Mouse (Mus musculus) limb, embryonic 11.5 days (tissue): ENCODE data around the gene Pdx1. TPM values are rescaled to one million over a fixed set of nuclear protein-coding genes. Genes with fewer than 3 reads are reported as not detected.
A peak's percentile ranks its signal among the peaks of the same experiment; 100 is the strongest.

Experiments
- ATAC-seq: fragments of 200-750 bp; cut with Nextera tagmentation; 2 replicates; pipeline ENCODE4 v1.8.0; 2017; ENCODE audit warnings: low read depth; ENCODE audit not compliant: insufficient number of reproducible peaks, low FRiP score, low TSS enrichment
- DNase-seq: peaks from one replicate; pipeline ENCODE4 v3.0.0-alpha.2; 2015; ENCODE audit warnings: low spot score
- H3K27ac ChIP-seq: fragments of 300-500 bp; sonication (generic); replicated peaks from 2 replicates; pipeline ENCODE4 v1.5.1; 2014; ENCODE audit warnings: low read depth, mild to moderate bottlenecking, low read length
- H3K27me3 ChIP-seq: fragments of 300-500 bp; sonication (generic); 2 replicates; pipeline ENCODE4 v1.6.1; 2014; ENCODE audit warnings: mild to moderate bottlenecking, low read length, mixed read lengths; ENCODE audit not compliant: control insufficient read depth, insufficient read depth
- H3K36me3 ChIP-seq: fragments of 300-500 bp; sonication (generic); 2 replicates; pipeline ENCODE4 v1.6.1; 2014; ENCODE audit warnings: mild to moderate bottlenecking, low read length, moderate library complexity, mixed read lengths; ENCODE audit not compliant: control insufficient read depth, insufficient read depth
- H3K4me1 ChIP-seq: fragments of 300-500 bp; sonication (generic); 2 replicates; pipeline ENCODE4 v1.6.1; 2014; ENCODE audit warnings: low read length, mixed read lengths; ENCODE audit not compliant: control insufficient read depth, insufficient read depth
- H3K4me2 ChIP-seq: fragments of 300-500 bp; sonication (generic); 2 replicates; pipeline ENCODE4 v1.6.1; 2014; ENCODE audit warnings: low read depth, mild to moderate bottlenecking, moderate library complexity; ENCODE audit not compliant: severe bottlenecking
- H3K4me3 ChIP-seq: fragments of 300-500 bp; sonication (generic); 2 replicates; pipeline ENCODE4 v1.5.1; 2014; ENCODE audit warnings: low read depth, low read length
- H3K9ac ChIP-seq: fragments of 300-500 bp; sonication (generic); 2 replicates; pipeline ENCODE4 v1.6.1; 2014; ENCODE audit warnings: mild to moderate bottlenecking, low read length
- H3K9me3 ChIP-seq: fragments of 300-500 bp; sonication (generic); 2 replicates; pipeline ENCODE4 v1.6.1; 2016; ENCODE audit warnings: low read length; ENCODE audit not compliant: control insufficient read depth
- WGBS: fragments of 180-500 bp; shearing (Covaris S2); extraction: QIAGEN DNeasy Blood & Tissue Kit; methylation state at CpG from one replicate; pipeline ENCODE4 v1.1.7; 2014; 5-methylcytosine and 5-hydroxymethylcytosine counted together
- polyA plus RNA-seq: library from polyadenylated mRNA; unstranded; fragments of >200 nt; fragmentation: Nextera tagmentation; extraction: Ambion mirVana; gene quantifications from 2 replicates; pipeline ENCODE4 v1.2.1, GENCODE M21; 2014

The Pdx1 gene
- polyA plus RNA-seq, 1 experiment from 2014 or later: not detected

DNA sequence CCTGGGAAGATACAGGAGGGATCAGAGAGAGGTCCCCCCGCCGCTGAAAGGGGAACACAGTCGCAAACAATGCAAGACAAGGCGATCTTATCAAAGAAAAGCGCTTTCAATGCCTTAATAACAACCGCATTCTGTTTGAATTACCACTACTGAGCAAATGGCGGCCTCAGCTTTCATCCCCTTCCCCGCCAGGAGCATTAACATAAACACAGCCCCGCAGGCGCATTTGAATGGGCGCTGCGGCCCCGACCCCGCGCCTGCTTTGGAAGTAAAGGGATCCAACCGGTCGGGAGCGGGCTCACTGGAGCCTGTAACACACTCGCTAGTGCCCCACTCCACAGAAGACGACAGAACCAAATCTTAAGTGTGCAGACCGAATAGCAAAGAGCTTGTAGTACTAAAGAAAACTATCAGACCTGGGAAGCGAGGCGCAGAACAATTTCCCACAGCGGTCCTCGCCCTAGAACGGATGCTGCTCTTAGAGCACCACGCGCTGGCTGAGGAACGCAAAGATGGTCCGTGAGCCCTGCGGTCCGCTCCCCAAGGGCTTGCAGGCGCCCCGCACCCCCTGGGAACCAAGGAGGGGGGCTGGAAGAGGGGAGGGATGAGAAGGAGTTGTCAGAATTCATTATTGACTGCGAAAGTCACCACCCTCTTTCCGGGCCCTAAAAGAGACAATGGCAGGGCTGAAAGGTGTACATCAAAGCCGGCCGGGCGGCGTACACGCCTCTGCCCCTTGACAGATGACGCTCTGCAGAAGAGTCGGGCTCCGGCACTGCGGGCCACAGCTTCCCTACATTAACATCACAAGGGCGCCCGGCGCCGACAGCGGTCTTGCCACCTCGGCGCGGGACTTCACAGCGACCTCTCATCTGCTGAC, 34.8 kb downstream of the Pdx1 start:
- Histone ChIP-seq H3K4me1 (peaks cover 29% of the 10 kb centered on the region), H3K27ac (no peak overlapping the region), H3K27me3 (peaks cover 97% of the 10 kb centered on the region), H3K4me2 (no peak overlapping the region), H3K4me3 (no peak overlapping the region), H3K9ac (no peak overlapping the region), H3K9me3 (no peaks in the 10 kb centered on the region), H3K36me3 (no peaks in the 10 kb centered on the region)
- ATAC-seq: no peak
- peak; percentile 70 for DNase-seq
- under 1% methylated on average over 54 of the region's 54 CpGs for WGBS

DNA sequence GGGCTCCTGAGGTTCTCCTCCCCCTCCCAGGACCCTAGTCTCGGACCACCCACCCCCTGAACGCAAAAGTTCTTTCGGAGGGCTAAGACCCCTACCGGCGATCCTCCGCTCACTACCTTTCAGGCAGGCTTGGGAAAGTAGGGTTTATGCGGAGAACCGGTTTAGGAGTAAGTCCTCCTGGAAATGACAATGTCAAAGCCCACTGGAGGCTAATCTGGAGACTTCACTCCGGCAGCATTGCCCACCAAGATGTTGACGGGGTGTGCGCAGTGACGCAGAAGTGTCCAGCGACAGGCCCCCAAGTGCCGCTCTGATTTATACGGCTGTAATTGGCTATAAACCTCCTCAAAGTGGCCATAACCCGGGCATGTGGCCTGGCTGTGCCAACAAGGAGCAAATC, 35.4 kb downstream of the Pdx1 start:
- H3K4me3 ChIP-seq: no peak overlapping the region
- H3K9ac ChIP-seq: no peak overlapping the region
- peaks cover 96% of the 10 kb centered on the region for H3K27me3 ChIP-seq
- no peak for ATAC-seq
- H3K36me3 ChIP-seq: no peaks in the 10 kb centered on the region
- H3K9me3 ChIP-seq: no peaks in the 10 kb centered on the region
- H3K27ac ChIP-seq: no peak overlapping the region
- no peak for DNase-seq
- H3K4me1 ChIP-seq: peaks cover 23% of the 10 kb centered on the region; the same call in 1 of the 2 replicates
- no peak overlapping the region; the same call in 1 of the 2 replicates for H3K4me2 ChIP-seq
- WGBS: under 1% methylated on average over 16 of the region's 16 CpGs

DNA sequence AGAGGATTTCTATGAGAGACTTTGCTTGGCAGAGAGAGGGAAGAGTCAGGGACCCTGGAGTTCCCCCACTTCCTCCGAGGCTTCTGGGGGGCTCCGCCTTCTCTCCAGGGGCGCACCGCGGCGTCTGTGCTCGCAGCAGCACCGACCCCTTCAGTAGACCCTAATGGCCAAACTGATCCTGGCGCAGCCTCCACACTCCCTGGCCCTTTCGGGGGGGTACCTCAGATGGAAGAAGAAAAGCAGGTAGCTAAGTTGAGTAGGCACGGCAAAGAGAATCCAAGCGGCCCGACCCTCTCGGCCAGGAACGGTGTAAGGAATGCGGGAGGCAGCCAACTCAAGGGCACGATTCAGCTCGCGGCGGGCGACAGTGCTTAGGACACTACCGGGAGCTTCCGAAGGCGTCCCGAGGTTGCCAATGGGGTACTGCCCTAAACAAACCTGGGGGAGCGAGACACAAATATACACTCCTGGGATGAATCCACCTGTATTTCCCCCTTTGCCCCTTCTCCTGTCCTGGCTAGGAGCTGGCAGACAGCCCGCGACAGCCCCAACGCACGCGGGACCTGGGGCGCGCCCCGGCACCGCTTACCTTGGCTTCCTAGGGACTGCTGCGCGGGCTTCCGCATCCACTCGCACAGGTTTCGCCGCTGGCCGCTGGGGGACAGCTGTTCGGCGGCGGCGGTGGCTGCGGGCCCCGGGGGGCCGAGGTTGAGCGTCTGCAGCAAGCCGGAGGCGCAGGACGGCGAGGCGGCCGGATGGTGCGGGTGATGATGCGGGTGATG, 36.3 kb downstream of the Pdx1 start:
- no peak for ATAC-seq

DNA sequence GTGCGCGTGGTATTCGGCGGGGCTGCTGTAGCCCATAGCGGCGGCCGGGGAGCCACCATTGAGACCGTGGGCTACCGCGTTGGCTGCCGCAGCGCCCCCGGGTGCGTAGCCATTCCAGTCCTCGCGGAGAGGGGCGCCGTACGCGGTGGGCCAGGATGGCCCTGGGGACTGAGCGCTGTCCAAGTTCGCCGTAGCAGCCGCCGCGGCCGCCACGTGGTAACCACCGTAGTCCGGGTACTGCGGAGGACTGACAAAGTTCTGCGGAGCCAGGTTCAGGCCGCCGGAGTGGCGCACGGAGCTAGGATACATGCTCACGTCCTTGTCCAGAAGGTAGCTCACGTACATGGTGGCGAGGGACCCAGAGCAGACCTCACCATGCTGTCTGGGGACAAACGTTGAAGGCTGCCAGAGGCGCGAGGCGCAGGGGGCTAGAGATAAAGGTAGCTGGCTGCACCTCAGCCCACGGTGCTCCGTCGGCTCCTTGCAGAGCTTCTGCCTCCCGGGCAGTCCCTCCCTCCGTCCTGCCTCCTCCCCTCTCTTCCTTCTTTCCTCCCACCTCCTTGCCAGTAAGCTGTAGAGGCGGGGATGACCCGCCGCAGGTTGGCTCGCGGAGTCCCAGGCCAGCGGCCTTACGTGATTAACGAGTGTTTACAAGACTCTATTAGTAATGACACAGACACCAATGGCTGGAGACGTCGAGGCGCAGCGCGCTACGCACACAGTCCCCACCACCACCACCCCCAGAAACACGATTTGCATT, 37.1 kb downstream of the Pdx1 start, which contains the start of gene Cdx2:
Cdx2 (minus strand) TSS at position 633 of the 760 bp plus-strand sequence.
- H3K27ac ChIP-seq: no peak within 1 kb of the TSS
- no peaks in the 10 kb centered on the region for H3K9me3 ChIP-seq
- H3K4me1 ChIP-seq: peaks cover 14% of the 10 kb centered on the region; the same call in 1 of the 2 replicates
- H3K9ac ChIP-seq: no peak within 1 kb of the TSS
- WGBS: under 1% methylated on average over 63 of the region's 63 CpGs
- H3K36me3 ChIP-seq: no peaks in the 10 kb centered on the region
- DNase-seq: peak; percentile 68
- no peak for ATAC-seq
- H3K4me3 ChIP-seq: peak within 1 kb of the TSS; percentile 6; the same call in 1 of the 2 replicates
- H3K27me3 ChIP-seq: peaks cover 96% of the 10 kb centered on the region
- peak within 1 kb of the TSS; percentile 27 for H3K4me2 ChIP-seq

More for the DNA sequence above, 36.3 kb downstream of the Pdx1 start:
- Histone ChIP-seq H3K9ac (no peak overlapping the region), H3K4me2 (peak overlapping the region; percentile 27), H3K4me1 (peaks cover 21% of the 10 kb centered on the region; the same call in 1 of the 2 replicates), H3K4me3 (peak overlapping the region; percentile 5; the same call in 1 of the 2 replicates), H3K9me3 (no peaks in the 10 kb centered on the region), H3K27me3 (peaks cover 96% of the 10 kb centered on the region), H3K36me3 (no peaks in the 10 kb centered on the region), H3K27ac (no peak overlapping the region)
- under 1% methylated on average over 58 of the region's 58 CpGs for WGBS
- peak; percentile 58 for DNase-seq

DNA sequence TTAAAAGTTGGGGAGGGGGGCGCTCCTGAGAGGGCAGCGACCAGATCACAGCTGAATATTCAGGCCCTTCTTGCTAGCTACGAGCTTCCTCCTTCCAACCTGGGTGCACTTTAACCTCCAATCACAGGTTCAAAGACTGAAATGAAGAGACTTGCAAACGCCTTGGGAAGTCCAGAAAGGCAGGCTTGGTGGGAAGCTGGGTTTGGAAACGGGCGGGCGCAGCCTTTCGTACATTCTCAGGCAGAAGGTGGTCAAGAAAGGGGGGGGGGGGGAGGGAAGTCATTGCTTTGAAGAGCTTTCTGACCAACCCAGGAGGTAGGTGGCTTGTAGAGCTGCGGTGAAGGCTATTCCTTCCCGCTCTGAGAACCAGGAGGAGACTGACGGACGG, 37.6 kb downstream of the Pdx1 start:
- Histone ChIP-seq H3K9me3 (no peaks in the 10 kb centered on the region), H3K4me1 (peaks cover 14% of the 10 kb centered on the region; the same call in 1 of the 2 replicates), H3K4me2 (no peak overlapping the region), H3K9ac (no peak overlapping the region), H3K27ac (no peak overlapping the region), H3K4me3 (no peak overlapping the region), H3K36me3 (no peaks in the 10 kb centered on the region), H3K27me3 (peaks cover 96% of the 10 kb centered on the region)
- no peak for DNase-seq
- no peak for ATAC-seq
- WGBS: 0% methylated on average over 12 of the region's 12 CpGs

DNA sequence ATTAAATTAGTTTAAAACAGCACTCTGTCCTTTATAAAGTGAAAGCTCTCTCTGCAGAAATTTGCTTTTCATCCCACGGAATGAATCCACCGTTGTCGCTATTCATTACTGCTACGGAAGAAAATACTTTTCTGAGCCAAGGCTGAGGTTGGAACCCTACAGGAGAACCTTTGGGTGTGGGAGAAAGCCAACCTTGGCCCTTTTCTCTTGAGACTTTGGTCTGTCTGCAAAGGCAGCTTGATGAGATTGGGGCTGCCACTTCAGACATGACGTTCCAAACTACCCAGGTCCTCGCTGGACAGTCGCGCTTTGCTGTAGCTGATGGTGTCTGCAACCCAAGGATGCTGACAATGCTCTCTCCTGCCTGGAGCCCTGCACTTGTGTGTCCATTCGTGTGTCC, 38.7 kb downstream of the Pdx1 start:
- Histone ChIP-seq H3K9ac (no peak overlapping the region), H3K4me3 (no peak overlapping the region), H3K27me3 (peaks cover 96% of the 10 kb centered on the region), H3K36me3 (no peaks in the 10 kb centered on the region), H3K9me3 (no peaks in the 10 kb centered on the region), H3K4me2 (no peak overlapping the region), H3K27ac (no peak overlapping the region), H3K4me1 (peaks cover 14% of the 10 kb centered on the region; the same call in 1 of the 2 replicates)
- ATAC-seq: no peak
- peak; percentile 36 for DNase-seq
- WGBS: 14% methylated on average over 9 of the region's 9 CpGs

DNA sequence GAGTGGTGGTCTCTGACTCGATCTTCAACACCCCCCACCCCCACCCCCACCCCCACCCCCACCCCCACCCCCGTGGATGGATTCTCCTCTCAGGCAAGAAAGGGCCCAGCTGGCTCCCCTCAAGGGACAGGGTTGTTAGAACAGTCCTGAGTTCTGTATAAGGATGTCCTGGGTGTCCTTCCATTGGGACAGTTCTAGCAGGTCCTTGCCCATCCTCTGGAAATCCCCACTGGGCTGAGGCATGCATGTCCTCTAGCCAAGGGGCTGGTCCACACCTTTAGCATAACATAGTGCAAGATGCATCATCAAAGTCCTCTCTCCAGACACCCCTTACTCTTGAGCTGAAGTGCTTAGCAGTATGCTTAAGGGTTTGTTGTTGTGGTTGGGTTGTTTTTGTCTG, 40.0 kb downstream of the Pdx1 start:
- Histone ChIP-seq H3K27ac (no peak overlapping the region), H3K9ac (no peak overlapping the region), H3K9me3 (no peaks in the 10 kb centered on the region), H3K27me3 (peaks cover 96% of the 10 kb centered on the region), H3K4me3 (no peak overlapping the region), H3K4me1 (peaks cover 14% of the 10 kb centered on the region; the same call in 1 of the 2 replicates), H3K36me3 (no peaks in the 10 kb centered on the region), H3K4me2 (no peak overlapping the region)
- 0% methylated on average over 2 of the region's 2 CpGs for WGBS
- ATAC-seq (0 out of 2 replicates have a peak, but pooled peaks have one; percentile 11), DNase-seq (peak; percentile 21)
